Mouse (Mus musculus) heart, embryonic 14.5 days (tissue): ENCODE results near the gene Spata17. TPM values are rescaled to one million over a fixed set of nuclear protein-coding genes. Genes with fewer than 3 reads are reported as not detected.

Experiments used
- ATAC-seq: fragments of 200-750 bp; cut with Nextera tagmentation; 2 replicates; pipeline ENCODE4 v1.8.0; 2017; ENCODE audit warnings: low read depth, moderate TSS enrichment; ENCODE audit not compliant: insufficient number of reproducible peaks, insufficient read depth, low FRiP score
- H3K27ac ChIP-seq, 2 experiments: fragments of 200-500 bp in 1 of 2; fragments of 300-500 bp in 1 of 2; sonication (generic) in 1 of 2; replicated peaks in 1 of 2; 2 replicates each; pipeline ENCODE4 v1.5.1; 2012 to 2014; ENCODE audit warnings: low read depth in 2 of 2, low read length in 2 of 2, control low read depth in 1 of 2, mild to moderate bottlenecking in 1 of 2, mixed read lengths in 1 of 2; ENCODE audit not compliant: control insufficient read depth in 1 of 2, insufficient read depth in 1 of 2
- H3K27me3 ChIP-seq: fragments of 300-500 bp; sonication (generic); 2 replicates; pipeline ENCODE4 v1.6.1; 2014; ENCODE audit warnings: mild to moderate bottlenecking, low read length, control low read depth; ENCODE audit not compliant: control insufficient read depth, insufficient read depth
- H3K36me3 ChIP-seq: fragments of 300-500 bp; sonication (generic); 2 replicates; pipeline ENCODE4 v1.6.1; 2014; ENCODE audit warnings: mild to moderate bottlenecking, control low read depth, low read length, mixed read lengths; ENCODE audit not compliant: control insufficient read depth, insufficient read depth
- H3K4me1 ChIP-seq, 2 experiments: fragments of 200-500 bp in 1 of 2; fragments of 300-500 bp in 1 of 2; sonication (generic) in 1 of 2; 2 replicates each; pipeline ENCODE4 v1.6.1; 2012 to 2014; ENCODE audit warnings: low read length in 2 of 2, control low read depth in 1 of 2, mixed read lengths in 1 of 2; ENCODE audit not compliant: control insufficient read depth in 2 of 2, insufficient read depth in 2 of 2
- H3K4me2 ChIP-seq: fragments of 300-500 bp; sonication (generic); 2 replicates; pipeline ENCODE4 v1.6.1; 2014; ENCODE audit warnings: mild to moderate bottlenecking, low read length
- H3K4me3 ChIP-seq, 2 experiments: fragments of 200-500 bp in 1 of 2; fragments of 300-500 bp in 1 of 2; sonication (generic) in 1 of 2; 2 replicates each; pipeline ENCODE4 v1.5.1; 2012 to 2014; ENCODE audit warnings: low read length in 2 of 2, mild to moderate bottlenecking in 2 of 2, control low read depth in 1 of 2, low read depth in 1 of 2, moderate library complexity in 1 of 2; ENCODE audit not compliant: control insufficient read depth in 1 of 2, insufficient read depth in 1 of 2
- H3K9ac ChIP-seq: fragments of 300-500 bp; sonication (generic); 2 replicates; pipeline ENCODE4 v1.6.1; 2014; ENCODE audit warnings: mild to moderate bottlenecking, low read length
- H3K9me3 ChIP-seq: fragments of 300-500 bp; sonication (generic); 2 replicates; pipeline ENCODE4 v1.6.1; 2016; ENCODE audit warnings: low read length, control low read depth; ENCODE audit not compliant: control insufficient read depth
- WGBS: fragments of 180-500 bp; shearing (Covaris S2); extraction: QIAGEN DNeasy Blood & Tissue Kit; methylation state at CpG from one replicate; pipeline ENCODE4 v1.1.7; 2014; 5-methylcytosine and 5-hydroxymethylcytosine counted together
- polyA plus RNA-seq: library from polyadenylated mRNA; unstranded; fragments of >200 nt; fragmentation: Nextera tagmentation; extraction: Ambion mirVana; gene quantifications from 2 replicates; pipeline ENCODE4 v1.2.1, GENCODE M21; 2014

The Spata17 gene
- polyA plus RNA-seq: 0.27 and 0.86 TPM in 2 replicates

- H3K27me3 ChIP-seq: no peaks in the 10 kb centered on the region
- peak; percentile 61 for ATAC-seq
- H3K9me3 ChIP-seq: no peaks in the 10 kb centered on the region
- H3K4me3 ChIP-seq: peak within 1 kb of the TSS; percentile 84 to 90
- WGBS: under 1% methylated on average over 58 of the region's 58 CpGs
- peaks cover 0 to 7% of the 10 kb centered on the region in 2 experiments; a peak in 2 of 4 replicates for H3K4me1 ChIP-seq
- H3K36me3 ChIP-seq: no peaks in the 10 kb centered on the region
- H3K4me2 ChIP-seq: peak within 1 kb of the TSS; percentile 88
- peak within 1 kb of the TSS; percentile 88 for H3K9ac ChIP-seq
- peak within 1 kb of the TSS; percentile 80 to 82 for H3K27ac ChIP-seq
Observed at GRCm38 (mm10) chr1:187215181-187216116, at the start of gene Spata17, which contains the start of gene Gpatch2. TSS of gene Spata17 (minus strand) at chr1:187215465. TSS of gene Gpatch2 (plus strand) at chr1:187215508.

- H3K9ac ChIP-seq: no peak overlapping the region
- H3K4me1 ChIP-seq: no peaks in the 10 kb centered on the region
- no peak overlapping the region for H3K4me3 ChIP-seq
- no peaks in the 10 kb centered on the region for H3K27me3 ChIP-seq
- H3K9me3 ChIP-seq: no peaks in the 10 kb centered on the region
- WGBS: 83% methylated on average over 4 of the region's 4 CpGs
- ATAC-seq: no peak
- no peak overlapping the region for H3K27ac ChIP-seq
- no peak overlapping the region for H3K4me2 ChIP-seq
- H3K36me3 ChIP-seq: no peaks in the 10 kb centered on the region
Observed at GRCm38 (mm10) chr1:187258756-187259155, 43.5 kb upstream of the Spata17 start.

- peaks cover 2 to 3% of the 10 kb centered on the region in 2 experiments; a peak in 2 of 4 replicates for H3K4me1 ChIP-seq
- H3K27me3 ChIP-seq: no peaks in the 10 kb centered on the region
- H3K4me3 ChIP-seq: no peak overlapping the region
- 61% methylated on average over 1 of the region's 1 CpGs for WGBS
- H3K9me3 ChIP-seq: no peaks in the 10 kb centered on the region
- H3K4me2 ChIP-seq: no peak overlapping the region
- ATAC-seq: no peak
- H3K36me3 ChIP-seq: 0 out of 2 replicates have a peak, but pooled peaks cover 3% of the 10 kb centered on the region
- no peak overlapping the region for H3K27ac ChIP-seq
- no peak overlapping the region for H3K9ac ChIP-seq
Observed at GRCm38 (mm10) chr1:187250741-187251262, 35.5 kb upstream of the Spata17 start.

- H3K4me3 ChIP-seq: no peak overlapping the region
- no peaks in the 10 kb centered on the region for H3K9me3 ChIP-seq
- H3K4me2 ChIP-seq: no peak overlapping the region
- H3K9ac ChIP-seq: no peak overlapping the region
- 0 out of 2 replicates have a peak, but pooled peaks cover 3% of the 10 kb centered on the region for H3K36me3 ChIP-seq
- H3K27ac ChIP-seq: no peak overlapping the region
- ATAC-seq: no peak
- peaks cover 2% of the 10 kb centered on the region in 2 experiments; a peak in 2 of 4 replicates for H3K4me1 ChIP-seq
- 78% methylated on average over 5 of the region's 5 CpGs for WGBS
- no peaks in the 10 kb centered on the region for H3K27me3 ChIP-seq
Observed at GRCm38 (mm10) chr1:187244734-187245133, 29.5 kb upstream of the Spata17 start.

- 90% methylated on average over 5 of the region's 5 CpGs for WGBS
Observed at GRCm38 (mm10) chr1:187241329-187241728, 26.1 kb upstream of the Spata17 start.

GRCm38 (mm10) chr1:187240304-187240703 is 25.0 kb upstream of the Spata17 start:
- H3K36me3 ChIP-seq: no peaks in the 10 kb centered on the region
- ATAC-seq: no peak
- H3K4me2 ChIP-seq: no peak overlapping the region
- H3K27me3 ChIP-seq: no peaks in the 10 kb centered on the region
- no peak overlapping the region for H3K4me3 ChIP-seq
- no peaks in the 10 kb centered on the region for H3K9me3 ChIP-seq
- no peak overlapping the region for H3K9ac ChIP-seq
- 86% methylated on average over 3 of the region's 3 CpGs for WGBS
- peaks cover 3 to 7% of the 10 kb centered on the region in 2 experiments for H3K4me1 ChIP-seq
- H3K27ac ChIP-seq: no peak overlapping the region

More at GRCm38 (mm10) chr1:187241329-187241728, 26.1 kb upstream of the Spata17 start:
- no peaks in the 10 kb centered on the region for H3K27me3 ChIP-seq
- no peaks in the 10 kb centered on the region for H3K9me3 ChIP-seq
- H3K36me3 ChIP-seq: no peaks in the 10 kb centered on the region
- no peak overlapping the region for H3K4me2 ChIP-seq
- H3K4me1 ChIP-seq: peaks cover under 1 to 6% of the 10 kb centered on the region in 2 experiments; a peak in 3 of 4 replicates
- no peak for ATAC-seq
- no peak overlapping the region for H3K27ac ChIP-seq
- H3K9ac ChIP-seq: no peak overlapping the region
- no peak overlapping the region for H3K4me3 ChIP-seq

- no peaks in the 10 kb centered on the region for H3K9me3 ChIP-seq
- WGBS: 86% methylated on average over 4 of the region's 4 CpGs
- H3K4me2 ChIP-seq: no peak overlapping the region
- peaks cover 3 to 7% of the 10 kb centered on the region in 2 experiments for H3K4me1 ChIP-seq
- H3K4me3 ChIP-seq: no peak overlapping the region
- no peak for ATAC-seq
- H3K36me3 ChIP-seq: peaks cover 14% of the 10 kb centered on the region
- H3K27ac ChIP-seq: no peak overlapping the region
- H3K27me3 ChIP-seq: no peaks in the 10 kb centered on the region
- H3K9ac ChIP-seq: no peak overlapping the region
Observed at GRCm38 (mm10) chr1:187238061-187238460, 22.8 kb upstream of the Spata17 start.
